Mouse (Mus musculus) leukemia stem cell, adult 10-12 weeks (primary cell): ENCODE measurements around the gene Cyp2b19. TPM values are rescaled to one million over a fixed set of nuclear protein-coding genes. Genes with fewer than 3 reads are reported as not detected.

ENCODE experiments used
- polyA plus RNA-seq: library from polyadenylated mRNA; stranded (reverse); fragments of >175 nt; gene quantifications from 2 replicates; pipeline ENCODE4 v1.2.3, GENCODE M21; 2012; ENCODE audit warnings: low replicate concordance

Cyp2b19 gene
- polyA plus RNA-seq: not detected in 2 replicates

DNA sequence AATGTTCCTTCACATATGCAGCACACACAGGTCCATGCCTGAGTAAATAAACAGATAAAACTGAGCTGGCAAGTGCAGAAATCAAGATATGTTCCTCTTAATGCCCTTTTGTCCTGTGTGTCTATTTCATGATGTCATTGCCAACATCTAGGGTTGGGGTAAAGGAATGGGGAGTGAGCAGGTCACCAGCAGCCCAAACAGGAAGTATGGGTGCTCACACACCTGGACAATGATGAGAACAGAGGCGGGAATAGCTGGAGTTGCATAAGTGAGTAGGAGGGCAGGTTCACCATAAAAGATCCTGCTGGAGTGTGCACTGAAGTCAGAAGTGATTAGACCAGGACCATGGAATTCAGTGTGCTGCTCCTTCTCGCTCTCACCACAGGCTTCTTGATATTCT, at the start of gene Cyp2b19:
Gene Cyp2b19 (plus strand): TSS at position 301 of the 400 bp plus-strand sequence.

DNA sequence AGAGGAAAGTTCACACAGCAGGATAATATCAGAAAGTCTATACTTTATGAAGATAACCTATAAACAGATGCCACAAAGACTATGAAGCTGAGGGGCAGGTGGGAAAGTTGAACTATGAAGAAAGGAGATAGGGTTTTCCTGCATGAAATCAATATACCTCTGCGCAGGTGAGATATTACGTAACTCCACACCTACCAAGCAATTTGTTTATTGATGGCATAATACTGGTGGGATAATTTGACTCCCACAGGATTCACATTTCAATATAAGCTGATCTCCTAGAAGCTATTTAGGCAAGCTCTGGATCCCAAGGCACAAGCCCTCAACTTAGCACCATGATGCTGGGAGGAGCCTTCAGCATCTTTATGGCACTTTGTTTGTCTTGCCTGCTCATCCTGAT, 51.6 kb downstream of the Cyp2b19 start, which contains the start of gene Cyp2g1:
Gene Cyp2g1 (plus strand): TSS at position 301 of the 400 bp plus-strand sequence.

Other genes starting within 250 kb of the Cyp2b19 start
- not detected in 2 replicates for gene Nlrp9a, start 222.1 kb upstream of the Cyp2b19 start, polyA plus RNA-seq
- gene Vmn1r185, start 138.7 kb upstream of the Cyp2b19 start, polyA plus RNA-seq: not detected in 2 replicates
- gene Cyp2b23, start 70.7 kb upstream of the Cyp2b19 start, polyA plus RNA-seq: not detected in 2 replicates
- not detected in 2 replicates for gene Cyp2g1, start 51.8 kb downstream of the Cyp2b19 start, polyA plus RNA-seq
- 0.69 TPM in 1 of 2 replicates, not detected in the other for gene Cyp2a5, start 78.2 kb downstream of the Cyp2b19 start, polyA plus RNA-seq
- not detected in 2 replicates for gene Cyp2a22, start 182.2 kb downstream of the Cyp2b19 start, polyA plus RNA-seq